23 mouse cellular contexts compared by ENCODE assay signal in genomic region chr3:130374620-130375341, GRCm38 (mm10).
DNase-seq lines count a peak whose midpoint lies in the region; ATAC-seq lines count a peak whose summit lies in the region.
"Had no signal": no experiment of that assay in that cellular context is flagged by ENCODE, and none has a peak within 500 bp of the region (broad histone marks: within the 10 kb centered on the region; RNA-seq: fewer than 3 reads in every experiment).

No protein-coding gene starts in this region.

- no peaks in the 10 kb centered on the region for H3K9me3 ChIP-seq in midbrain, embryonic 13.5 days
- H3K9me3 ChIP-seq in midbrain, embryonic 10.5 days (replicated peaks): no peaks in the 10 kb centered on the region
- H3K9me3 ChIP-seq in midbrain, embryonic 15.5 days: no peaks in the 10 kb centered on the region
- no peaks in the 10 kb centered on the region for H3K9me3 ChIP-seq in hindbrain, embryonic 16.5 days (ENCODE audit: control insufficient read depth, low read length)
- H3K9me3 ChIP-seq: forebrain, embryonic 10.5 days; forebrain, embryonic 13.5 days; heart, embryonic 12.5 days; heart, embryonic 15.5 days had no signal

- peak; percentile 75 for ATAC-seq in midbrain, embryonic 13.5 days
- ATAC-seq in granulocyte monocyte progenitor cell, adult 5-6 weeks (replicated peaks; ENCODE audit: poor library complexity, severe bottlenecking): 0 out of 2 replicates have a peak, but pooled peaks have one; percentile 22
- ATAC-seq in midbrain, embryonic 15.5 days (replicated peaks): peak; percentile 84
- ATAC-seq in hindbrain, embryonic 16.5 days: no peak
- ATAC-seq: CD4-positive, CD25-positive, alpha-beta regulatory T cell, adult 4 months; forebrain, embryonic 13.5 days; forebrain, embryonic 16.5 days had no signal

- peaks cover 10% of the 10 kb centered on the region for H3K4me1 ChIP-seq in midbrain, embryonic 13.5 days (replicated peaks)
- H3K4me1 ChIP-seq in midbrain, embryonic 10.5 days: peaks cover 14% of the 10 kb centered on the region
- peaks cover 4% of the 10 kb centered on the region; the same call in 1 of the 2 replicates for H3K4me1 ChIP-seq in midbrain, embryonic 15.5 days
- no peaks in the 10 kb centered on the region for H3K4me1 ChIP-seq in hindbrain, embryonic 16.5 days (ENCODE audit: control insufficient read depth, insufficient read depth, low read depth, low read length)

- H3K36me3 ChIP-seq in midbrain, embryonic 13.5 days: no peaks in the 10 kb centered on the region
- no peaks in the 10 kb centered on the region for H3K36me3 ChIP-seq in midbrain, embryonic 10.5 days
- no peaks in the 10 kb centered on the region for H3K36me3 ChIP-seq in midbrain, embryonic 15.5 days (replicated peaks)
- H3K36me3 ChIP-seq in hindbrain, embryonic 16.5 days (ENCODE audit: control insufficient read depth, insufficient read depth, low read length): no peaks in the 10 kb centered on the region
- H3K36me3 ChIP-seq: forebrain, embryonic 10.5 days; heart, embryonic 12.5 days; heart, embryonic 15.5 days had no signal

- peak overlapping the region; percentile 51 for H3K27ac ChIP-seq in midbrain, embryonic 13.5 days
- H3K27ac ChIP-seq in midbrain, embryonic 10.5 days (replicated peaks): no peak overlapping the region
- H3K27ac ChIP-seq in midbrain, embryonic 15.5 days: 0 out of 2 replicates have a peak overlapping the region, but pooled peaks have one; percentile 42
- H3K27ac ChIP-seq in hindbrain, embryonic 16.5 days (ENCODE audit: low read depth, low read length): no peak overlapping the region
- H3K27ac ChIP-seq: forebrain, embryonic 10.5 days; forebrain, embryonic 13.5 days; heart, embryonic 15.5 days; hindbrain, embryonic 14.5 days had no signal

- no peaks in the 10 kb centered on the region for H3K27me3 ChIP-seq in midbrain, embryonic 13.5 days
- no peaks in the 10 kb centered on the region for H3K27me3 ChIP-seq in midbrain, embryonic 10.5 days (ENCODE audit: low read depth, poor library complexity, severe bottlenecking)
- no peaks in the 10 kb centered on the region for H3K27me3 ChIP-seq in midbrain, embryonic 15.5 days (replicated peaks)
- no peaks in the 10 kb centered on the region for H3K27me3 ChIP-seq in hindbrain, embryonic 16.5 days (replicated peaks; ENCODE audit: control insufficient read depth, insufficient read depth, low read length)
- H3K27me3 ChIP-seq: forebrain, embryonic 13.5 days; heart, embryonic 12.5 days; heart, embryonic 15.5 days had no signal

- no peak for DNase-seq in midbrain, embryonic 10.5 days (ENCODE audit: low spot score)
- DNase-seq in cerebellum, postnatal 25 days: no peak
- DNase-seq: adrenal gland, adult 2 months; adrenal gland, postnatal 14 days; cerebellum, adult 11-12 months; cerebellum, adult 8-10 months; cerebellum, postnatal 10 days; gastrocnemius, postnatal 10 days; gastrocnemius, postnatal 36 days; heart, adult 18-20 months; heart, postnatal 10 days; heart, postnatal 36 days had no signal

- WGBS in midbrain, embryonic 13.5 days: 67% methylated on average over 3 of the region's 3 CpGs
- 83% methylated on average over 3 of the region's 3 CpGs for WGBS in midbrain, embryonic 10.5 days
- 63% methylated on average over 3 of the region's 3 CpGs for WGBS in midbrain, embryonic 15.5 days
- WGBS in hindbrain, embryonic 16.5 days: 78% methylated on average over 3 of the region's 3 CpGs

- H3K4me2 ChIP-seq in midbrain, embryonic 13.5 days (replicated peaks): no peak overlapping the region
- no peak overlapping the region for H3K4me2 ChIP-seq in midbrain, embryonic 15.5 days
- no peak overlapping the region for H3K4me2 ChIP-seq in hindbrain, embryonic 16.5 days (ENCODE audit: low read length)
- H3K4me2 ChIP-seq: forebrain, embryonic 13.5 days; heart, embryonic 12.5 days; heart, embryonic 15.5 days; hindbrain, embryonic 14.5 days had no signal

- no peak overlapping the region for H3K4me3 ChIP-seq in midbrain, embryonic 13.5 days (replicated peaks)
- H3K4me3 ChIP-seq in midbrain, embryonic 10.5 days: no peak overlapping the region
- no peak overlapping the region for H3K4me3 ChIP-seq in midbrain, embryonic 15.5 days
- H3K4me3 ChIP-seq in hindbrain, embryonic 16.5 days (ENCODE audit: low read length): no peak overlapping the region
- H3K4me3 ChIP-seq: forebrain, embryonic 10.5 days; forebrain, embryonic 13.5 days; heart, embryonic 12.5 days; heart, embryonic 15.5 days had no signal

- H3K9ac ChIP-seq in midbrain, embryonic 13.5 days (replicated peaks): no peak overlapping the region
- no peak overlapping the region for H3K9ac ChIP-seq in midbrain, embryonic 15.5 days
- no peak overlapping the region for H3K9ac ChIP-seq in hindbrain, embryonic 16.5 days (ENCODE audit: low read depth, low read length)
- H3K9ac ChIP-seq: forebrain, embryonic 13.5 days; heart, embryonic 12.5 days; heart, embryonic 15.5 days; hindbrain, embryonic 14.5 days had no signal

Comparison
In these comparisons a context has a peak if more than half of its experiments do, and no peak if none do; other contexts are left out.
1. H3K27ac ChIP-seq: peak in midbrain, embryonic 13.5 days (single experiment) and midbrain, embryonic 15.5 days (single experiment); none in midbrain, embryonic 10.5 days (single experiment) and hindbrain, embryonic 16.5 days (single experiment).